In genomic region chr2:30771368-30771805, GRCm38 (mm10) we compare ENCODE assay signal across 8 mouse cellular contexts. TPM values are rescaled to one million over a fixed set of nuclear protein-coding genes. Genes with fewer than 3 reads are reported as not detected.
A peak's percentile ranks its signal among the peaks of the same experiment; 100 is the strongest.
DNase-seq lines count a peak whose midpoint lies in the region; ATAC-seq and TF ChIP-seq lines count a peak whose summit lies in the region.

No protein-coding gene starts in this region.

- H3K4me2 ChIP-seq in intestine, embryonic 15.5 days (replicated peaks), result peak overlapping the region; percentile 95
- H3K4me2 ChIP-seq in midbrain, embryonic 16.5 days (ENCODE audit: low read length), result peak overlapping the region; percentile 90

- TF ChIP-seq POLR2A in spleen, adult 2 months (IDR thresholded peaks at IDR 0.05; ENCODE audit: low read depth, low read length), result no peak

- peak overlapping the region; percentile 31; the same call in 1 of the 2 replicates for H3K4me3 ChIP-seq in spleen, adult 2 months (ENCODE audit: extremely low read depth, insufficient read depth, insufficient read length)
- peak overlapping the region; percentile 50 for H3K4me3 ChIP-seq in intestine, embryonic 15.5 days (replicated peaks)
- peak overlapping the region; percentile 49 for H3K4me3 ChIP-seq in midbrain, embryonic 16.5 days (ENCODE audit: low read depth, low read length)

- peaks cover 7% of the 10 kb centered on the region; the same call in 1 of the 2 replicates for H3K27me3 ChIP-seq in spleen, adult 2 months (ENCODE audit: control insufficient read depth, insufficient read depth, low read length)
- no peaks in the 10 kb centered on the region for H3K27me3 ChIP-seq in intestine, embryonic 15.5 days (replicated peaks)
- no peaks in the 10 kb centered on the region for H3K27me3 ChIP-seq in midbrain, embryonic 16.5 days (ENCODE audit: control insufficient read depth, insufficient read depth, low read depth, low read length)

- no peaks in the 10 kb centered on the region for H3K36me3 ChIP-seq in spleen, adult 2 months (ENCODE audit: control insufficient read depth, insufficient read depth, low read length)
- H3K36me3 ChIP-seq in intestine, embryonic 15.5 days, result no peaks in the 10 kb centered on the region
- no peaks in the 10 kb centered on the region for H3K36me3 ChIP-seq in midbrain, embryonic 16.5 days (ENCODE audit: control insufficient read depth, insufficient read depth, low read length)

- H3K4me1 ChIP-seq in spleen, adult 2 months (ENCODE audit: control insufficient read depth, insufficient read depth, insufficient read length), result no peaks in the 10 kb centered on the region; the same call in 1 of the 2 replicates
- peaks cover 17% of the 10 kb centered on the region for H3K4me1 ChIP-seq in intestine, embryonic 15.5 days (replicated peaks)
- H3K4me1 ChIP-seq in midbrain, embryonic 16.5 days (ENCODE audit: control insufficient read depth, insufficient read depth, low read length), result peaks cover 21% of the 10 kb centered on the region

- no peak for TF ChIP-seq CTCF in spleen, adult 2 months (IDR thresholded peaks at IDR 0.05; ENCODE audit: extremely low read depth, insufficient read depth, insufficient read length, insufficient replicate concordance)

- peak overlapping the region; percentile 85 for H3K27ac ChIP-seq in spleen, adult 2 months (ENCODE audit: insufficient read depth, low read length)
- H3K27ac ChIP-seq in intestine, embryonic 15.5 days, result peak overlapping the region; percentile 75
- H3K27ac ChIP-seq in midbrain, embryonic 16.5 days (ENCODE audit: low read length), result peak overlapping the region; percentile 83

- 0 out of 2 replicates have a peak, but pooled peaks have one; percentile 6 for ATAC-seq in intestine, embryonic 15.5 days
- peak; percentile 58 for ATAC-seq in midbrain, embryonic 16.5 days

- peak; percentile 52 to 59 for DNase-seq in cerebellum, postnatal 10 days
- no peak for DNase-seq in cerebellum, postnatal 4 days (ENCODE audit: low spot score in 2 of 2)
- no peak for DNase-seq in spleen, adult 2 months (ENCODE audit: low read depth in 1 of 2, low spot score in 2 of 2)
- DNase-seq in spleen, adult 18-20 months, result no peak
- DNase-seq in natural killer cell, adult 2 months (ENCODE audit: low spot score in 2 of 2), result no peak
- DNase-seq in urinary bladder, postnatal 25 days (ENCODE audit: low spot score), result no peak

- no peaks in the 10 kb centered on the region for H3K9me3 ChIP-seq in intestine, embryonic 15.5 days
- no peaks in the 10 kb centered on the region for H3K9me3 ChIP-seq in midbrain, embryonic 16.5 days (replicated peaks; ENCODE audit: control insufficient read depth, low read length, poor library complexity, severe bottlenecking)

- 2% methylated on average over 41 of the region's 51 CpGs for WGBS in spleen, adult 2 months
- under 1% methylated on average over 51 of the region's 51 CpGs for WGBS in intestine, embryonic 15.5 days
- WGBS in midbrain, embryonic 16.5 days, result under 1% methylated on average over 49 of the region's 51 CpGs

- peak overlapping the region; percentile 52 for H3K9ac ChIP-seq in intestine, embryonic 15.5 days
- H3K9ac ChIP-seq in midbrain, embryonic 16.5 days (ENCODE audit: low read depth, low read length), result peak overlapping the region; percentile 77

RNA-seq across cellular contexts. Expression of gene 1700001O22Rik, which starts 32.1 kb away (rescaled TPM):
- polyA plus RNA-seq in spleen, adult 2 months (2012; rRNA removed), result 0.46 and 0.67 TPM in 2 replicates
- 1.1 and 1.8 TPM in 2 replicates for polyA plus RNA-seq in intestine, embryonic 15.5 days (2015; fragmentation: Nextera tagmentation; extraction: Ambion mirVana)
- polyA plus RNA-seq in midbrain, embryonic 16.5 days (2015; fragmentation: Nextera tagmentation; extraction: Ambion mirVana), result 0.99 and 2.1 TPM in 2 replicates

RNA-seq across cellular contexts. Expression of gene Ntmt1, which starts 36.2 kb away (rescaled TPM):
- 16.6 and 21.7 TPM in 2 replicates for polyA plus RNA-seq in spleen, adult 2 months (2012; rRNA removed)
- 84.5 and 85.4 TPM in 2 replicates for polyA plus RNA-seq in intestine, embryonic 15.5 days (2015; fragmentation: Nextera tagmentation; extraction: Ambion mirVana)
- polyA plus RNA-seq in midbrain, embryonic 16.5 days (2015; fragmentation: Nextera tagmentation; extraction: Ambion mirVana), result 105 and 109 TPM in 2 replicates

RNA-seq across cellular contexts. Expression of gene Asb6, which starts 58.7 kb away (rescaled TPM):
- polyA plus RNA-seq in spleen, adult 2 months (2012; rRNA removed), result 51.5 and 61.7 TPM in 2 replicates
- polyA plus RNA-seq in intestine, embryonic 15.5 days (2015; fragmentation: Nextera tagmentation; extraction: Ambion mirVana), result 22.4 and 23.3 TPM in 2 replicates
- polyA plus RNA-seq in midbrain, embryonic 16.5 days (2015; fragmentation: Nextera tagmentation; extraction: Ambion mirVana), result 41.7 and 48.0 TPM in 2 replicates

Comparison
In these comparisons a context has a peak if more than half of its experiments do, and no peak if none do; other contexts are left out.
1. DNase-seq: peak in cerebellum, postnatal 10 days (2 of 2); none in cerebellum, postnatal 4 days (0 of 2), spleen, adult 2 months (0 of 2), spleen, adult 18-20 months (0 of 2), natural killer cell, adult 2 months (0 of 2) and urinary bladder, postnatal 25 days (single experiment).
2. Peak in every context shown above with its lines, with median percentiles within 50 percentile points of each other: H3K27ac ChIP-seq and H3K4me3 ChIP-seq.